Mouse (Mus musculus): ENCODE results near the gene Gm5868. TPM values are rescaled to one million over a fixed set of nuclear protein-coding genes. Genes with fewer than 3 reads are reported as not detected.

The Gm5868 gene
- 0.15 TPM in 2 replicates for polyA plus RNA-seq (2012; rRNA removed)

GRCm38 (mm10) chr5:72587192-72587681 lies at the start of gene Gm5868:
Gene Gm5868 (minus strand): TSS chr5:72587551.
- Histone ChIP-seq H3K4me1 (replicated peaks; ENCODE audit: control insufficient read depth, insufficient read depth, low read length) (0 out of 2 replicates have a peak, but pooled peaks cover 5% of the 10 kb centered on the region), H3K36me3 (ENCODE audit: control insufficient read depth, insufficient read depth, low read length) (no peaks in the 10 kb centered on the region), H3K4me3 (ENCODE audit: control insufficient read depth, insufficient read depth, low read length) (no peak within 1 kb of the TSS), H3K27ac (ENCODE audit: control insufficient read depth, insufficient read depth, low read length) (no peak within 1 kb of the TSS), H3K27me3 (ENCODE audit: control insufficient read depth, insufficient read depth, low read length) (peaks cover 5% of the 10 kb centered on the region; the same call in 1 of the 2 replicates)
- WGBS: 11% methylated on average over 34 of the region's 38 CpGs
- no peak for DNase-seq
- TF ChIP-seq POLR2A (IDR thresholded peaks at IDR 0.05; ENCODE audit: control insufficient read depth, extremely low read depth, insufficient read depth, low read length, poor library complexity): no peak
- TF ChIP-seq CTCF (IDR thresholded peaks at IDR 0.05; ENCODE audit: borderline replicate concordance, control insufficient read depth, extremely low read depth, insufficient read depth, low read length, poor library complexity): no peak

GRCm38 (mm10) chr5:72636576-72636975 lies 49.2 kb upstream of the Gm5868 start:
- TF ChIP-seq POLR2A (IDR thresholded peaks at IDR 0.05; ENCODE audit: control insufficient read depth, extremely low read depth, insufficient read depth, low read length, poor library complexity) (no peak), CTCF (IDR thresholded peaks at IDR 0.05; ENCODE audit: borderline replicate concordance, control insufficient read depth, extremely low read depth, insufficient read depth, low read length, poor library complexity) (no peak)
- 7% methylated on average over 3 of the region's 3 CpGs for WGBS
- peak; percentile 32 for DNase-seq
- Histone ChIP-seq H3K27ac (ENCODE audit: control insufficient read depth, insufficient read depth, low read length) (peak overlapping the region; percentile 83), H3K27me3 (ENCODE audit: control insufficient read depth, insufficient read depth, low read length) (no peaks in the 10 kb centered on the region), H3K4me1 (replicated peaks; ENCODE audit: control insufficient read depth, insufficient read depth, low read length) (peaks cover 29% of the 10 kb centered on the region), H3K4me3 (ENCODE audit: control insufficient read depth, insufficient read depth, low read length) (no peak overlapping the region), H3K36me3 (ENCODE audit: control insufficient read depth, insufficient read depth, low read length) (no peaks in the 10 kb centered on the region)

DNA sequence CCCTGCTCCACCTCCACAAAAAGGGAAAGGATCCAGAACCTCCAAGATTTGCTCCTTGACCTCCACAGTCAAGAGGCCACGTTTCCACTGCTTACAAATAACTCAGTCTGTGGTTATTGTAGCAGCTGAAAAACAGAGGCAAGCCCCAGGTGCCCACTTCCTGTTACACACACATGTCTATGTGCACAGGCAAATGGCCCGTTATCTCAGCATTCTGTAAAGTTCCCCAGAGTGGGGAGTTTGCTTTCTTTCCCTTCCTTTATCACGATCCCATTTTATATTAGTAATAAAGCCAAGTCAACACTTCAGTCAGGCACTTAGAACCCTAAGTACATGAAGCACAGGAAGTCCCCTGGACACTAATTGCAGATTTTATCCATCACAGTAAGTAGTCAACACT lies 48.8 kb upstream of the Gm5868 start:
- Histone ChIP-seq H3K4me3 (ENCODE audit: control insufficient read depth, insufficient read depth, low read length) (peak overlapping the region; percentile 57), H3K27me3 (ENCODE audit: control insufficient read depth, insufficient read depth, low read length) (no peaks in the 10 kb centered on the region), H3K4me1 (replicated peaks; ENCODE audit: control insufficient read depth, insufficient read depth, low read length) (peaks cover 29% of the 10 kb centered on the region), H3K27ac (ENCODE audit: control insufficient read depth, insufficient read depth, low read length) (peak overlapping the region; percentile 99), H3K36me3 (ENCODE audit: control insufficient read depth, insufficient read depth, low read length) (no peaks in the 10 kb centered on the region)
- 6% methylated on average over 3 of the region's 3 CpGs for WGBS
- TF ChIP-seq CTCF (IDR thresholded peaks at IDR 0.05; ENCODE audit: borderline replicate concordance, control insufficient read depth, extremely low read depth, insufficient read depth, low read length, poor library complexity) (no peak), POLR2A (IDR thresholded peaks at IDR 0.05; ENCODE audit: control insufficient read depth, extremely low read depth, insufficient read depth, low read length, poor library complexity) (no peak)
- peak; percentile 78 for DNase-seq

- TF ChIP-seq CTCF (IDR thresholded peaks at IDR 0.05; ENCODE audit: borderline replicate concordance, control insufficient read depth, extremely low read depth, insufficient read depth, low read length, poor library complexity) (no peak), POLR2A (IDR thresholded peaks at IDR 0.05; ENCODE audit: control insufficient read depth, extremely low read depth, insufficient read depth, low read length, poor library complexity) (no peak)
- Histone ChIP-seq H3K36me3 (ENCODE audit: control insufficient read depth, insufficient read depth, low read length) (no peaks in the 10 kb centered on the region), H3K27me3 (ENCODE audit: control insufficient read depth, insufficient read depth, low read length) (no peaks in the 10 kb centered on the region), H3K4me1 (replicated peaks; ENCODE audit: control insufficient read depth, insufficient read depth, low read length) (peaks cover 29% of the 10 kb centered on the region), H3K27ac (ENCODE audit: control insufficient read depth, insufficient read depth, low read length) (peak overlapping the region; percentile 99), H3K4me3 (ENCODE audit: control insufficient read depth, insufficient read depth, low read length) (peak overlapping the region; percentile 46)
- DNase-seq: peak; percentile 77
- 2% methylated on average over 9 of the region's 9 CpGs for WGBS
These were observed 47.5 kb upstream of the Gm5868 start for GRCm38 (mm10) chr5:72634791-72635271.

GRCm38 (mm10) chr5:72630026-72630425 lies 42.7 kb upstream of the Gm5868 start:
- H3K27me3 ChIP-seq (ENCODE audit: control insufficient read depth, insufficient read depth, low read length): no peaks in the 10 kb centered on the region
- peaks cover 12% of the 10 kb centered on the region for H3K4me1 ChIP-seq (replicated peaks; ENCODE audit: control insufficient read depth, insufficient read depth, low read length)
- 98% methylated on average over 6 of the region's 6 CpGs for WGBS
- no peaks in the 10 kb centered on the region for H3K36me3 ChIP-seq (ENCODE audit: control insufficient read depth, insufficient read depth, low read length)
- H3K4me3 ChIP-seq (ENCODE audit: control insufficient read depth, insufficient read depth, low read length): no peak overlapping the region
- TF ChIP-seq POLR2A (IDR thresholded peaks at IDR 0.05; ENCODE audit: control insufficient read depth, extremely low read depth, insufficient read depth, low read length, poor library complexity): no peak
- no peak for DNase-seq
- no peak overlapping the region for H3K27ac ChIP-seq (ENCODE audit: control insufficient read depth, insufficient read depth, low read length)

DNA sequence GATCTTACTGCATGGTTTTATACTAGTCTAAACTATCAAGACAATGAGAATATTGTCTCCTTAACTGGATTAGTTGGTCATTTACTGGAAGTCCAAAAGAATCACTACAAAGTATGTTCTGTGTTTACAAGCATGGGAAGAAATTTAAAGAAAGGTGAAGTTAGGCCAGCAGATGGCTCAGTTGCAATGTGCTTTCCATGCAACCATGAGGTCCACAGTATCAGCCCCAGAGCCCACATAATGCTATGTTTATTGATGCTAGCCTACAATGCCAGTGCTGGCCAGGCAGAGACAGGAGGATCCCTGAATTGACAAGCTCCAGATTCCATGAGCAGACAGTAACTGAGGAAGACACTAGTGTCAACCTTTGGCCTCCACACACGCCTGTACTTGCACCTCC lies 33.7 kb upstream of the Gm5868 start:
- WGBS: 100% methylated on average over 1 of the region's 1 CpGs
- Histone ChIP-seq H3K27ac (ENCODE audit: control insufficient read depth, insufficient read depth, low read length) (no peak overlapping the region), H3K4me1 (replicated peaks; ENCODE audit: control insufficient read depth, insufficient read depth, low read length) (no peaks in the 10 kb centered on the region), H3K27me3 (ENCODE audit: control insufficient read depth, insufficient read depth, low read length) (no peaks in the 10 kb centered on the region), H3K36me3 (ENCODE audit: control insufficient read depth, insufficient read depth, low read length) (no peaks in the 10 kb centered on the region), H3K4me3 (ENCODE audit: control insufficient read depth, insufficient read depth, low read length) (no peak overlapping the region)
- TF ChIP-seq CTCF (IDR thresholded peaks at IDR 0.05; ENCODE audit: borderline replicate concordance, control insufficient read depth, extremely low read depth, insufficient read depth, low read length, poor library complexity) (no peak), POLR2A (IDR thresholded peaks at IDR 0.05; ENCODE audit: control insufficient read depth, extremely low read depth, insufficient read depth, low read length, poor library complexity) (no peak)
- peak; percentile 32 for DNase-seq

DNA sequence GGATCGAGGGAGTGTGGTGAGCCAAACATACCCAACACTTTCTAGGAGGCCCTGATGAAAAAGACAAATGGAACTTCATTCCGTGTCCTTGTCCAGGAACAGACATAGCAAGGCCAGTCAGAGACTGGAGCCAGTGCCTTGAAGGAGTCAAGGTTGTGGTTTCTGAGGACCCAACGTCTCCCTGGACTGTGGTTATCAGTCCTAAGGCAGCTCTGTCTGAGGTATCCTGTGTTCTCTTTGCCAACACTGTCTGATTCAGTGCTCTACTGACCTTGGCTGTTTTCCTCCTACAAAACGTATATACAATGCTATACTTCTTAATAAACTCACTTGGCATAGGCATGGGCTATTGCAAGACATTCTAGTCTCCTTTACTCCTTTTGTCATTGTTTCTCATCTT lies 30.1 kb upstream of the Gm5868 start:
- no peak for DNase-seq
- no peaks in the 10 kb centered on the region for H3K27me3 ChIP-seq (ENCODE audit: control insufficient read depth, insufficient read depth, low read length)
- no peaks in the 10 kb centered on the region for H3K36me3 ChIP-seq (ENCODE audit: control insufficient read depth, insufficient read depth, low read length)
- H3K27ac ChIP-seq (ENCODE audit: control insufficient read depth, insufficient read depth, low read length): no peak overlapping the region
- WGBS: 67% methylated on average over 4 of the region's 4 CpGs
- H3K4me1 ChIP-seq (replicated peaks; ENCODE audit: control insufficient read depth, insufficient read depth, low read length): no peaks in the 10 kb centered on the region
- no peak overlapping the region for H3K4me3 ChIP-seq (ENCODE audit: control insufficient read depth, insufficient read depth, low read length)
- no peak for TF ChIP-seq POLR2A (IDR thresholded peaks at IDR 0.05; ENCODE audit: control insufficient read depth, extremely low read depth, insufficient read depth, low read length, poor library complexity)
- no peak for TF ChIP-seq CTCF (IDR thresholded peaks at IDR 0.05; ENCODE audit: borderline replicate concordance, control insufficient read depth, extremely low read depth, insufficient read depth, low read length, poor library complexity)
